Mouse (Mus musculus) stomach, embryonic 15.5 days (tissue): ENCODE measurements around the gene St3gal6. TPM values are rescaled to one million over a fixed set of nuclear protein-coding genes. Genes with fewer than 3 reads are reported as not detected.

ENCODE experiments used
- ATAC-seq: fragments of 200-750 bp; cut with Nextera tagmentation; 2 replicates; pipeline ENCODE4 v1.8.0; 2017; ENCODE audit warnings: low read depth, moderate number of reproducible peaks, moderate TSS enrichment; ENCODE audit not compliant: insufficient read depth, low FRiP score
- H3K27ac ChIP-seq: fragments of 300-500 bp; sonication (generic); 2 replicates; pipeline ENCODE4 v1.5.1; 2015; ENCODE audit warnings: mild to moderate bottlenecking, inconsistent platforms
- H3K27me3 ChIP-seq: fragments of 300-500 bp; sonication (generic); replicated peaks from 2 replicates; pipeline ENCODE4 v1.6.1; 2015; ENCODE audit warnings: inconsistent platforms
- H3K36me3 ChIP-seq: fragments of 300-500 bp; sonication (generic); 2 replicates; pipeline ENCODE4 v1.6.1; 2015; ENCODE audit warnings: inconsistent platforms
- H3K4me1 ChIP-seq: fragments of 300-500 bp; sonication (generic); 2 replicates; pipeline ENCODE4 v1.6.1; 2015; ENCODE audit warnings: inconsistent platforms
- H3K4me2 ChIP-seq: fragments of 300-500 bp; sonication (generic); 2 replicates; pipeline ENCODE4 v1.6.1; 2015; ENCODE audit warnings: mild to moderate bottlenecking, inconsistent platforms
- H3K4me3 ChIP-seq: fragments of 300-500 bp; sonication (generic); replicated peaks from 2 replicates; pipeline ENCODE4 v1.5.1; 2015; ENCODE audit warnings: inconsistent platforms
- H3K9ac ChIP-seq: fragments of 300-500 bp; sonication (generic); 2 replicates; pipeline ENCODE4 v1.6.1; 2015; ENCODE audit warnings: inconsistent platforms
- H3K9me3 ChIP-seq: fragments of 300-500 bp; sonication (generic); 2 replicates; pipeline ENCODE4 v1.6.1; 2016; ENCODE audit warnings: inconsistent platforms
- WGBS: fragments of 180-500 bp; shearing (Covaris S2); methylation state at CpG from one replicate; pipeline ENCODE4 v1.1.7; 2015; 5-methylcytosine and 5-hydroxymethylcytosine counted together
- polyA plus RNA-seq: library from polyadenylated mRNA; unstranded; fragments of >200 nt; fragmentation: Nextera tagmentation; extraction: Ambion mirVana; gene quantifications from 2 replicates; pipeline ENCODE4 v1.2.1, GENCODE M21; 2015

Gene St3gal6
- 14.6 and 15.7 TPM in 2 replicates for polyA plus RNA-seq

DNA sequence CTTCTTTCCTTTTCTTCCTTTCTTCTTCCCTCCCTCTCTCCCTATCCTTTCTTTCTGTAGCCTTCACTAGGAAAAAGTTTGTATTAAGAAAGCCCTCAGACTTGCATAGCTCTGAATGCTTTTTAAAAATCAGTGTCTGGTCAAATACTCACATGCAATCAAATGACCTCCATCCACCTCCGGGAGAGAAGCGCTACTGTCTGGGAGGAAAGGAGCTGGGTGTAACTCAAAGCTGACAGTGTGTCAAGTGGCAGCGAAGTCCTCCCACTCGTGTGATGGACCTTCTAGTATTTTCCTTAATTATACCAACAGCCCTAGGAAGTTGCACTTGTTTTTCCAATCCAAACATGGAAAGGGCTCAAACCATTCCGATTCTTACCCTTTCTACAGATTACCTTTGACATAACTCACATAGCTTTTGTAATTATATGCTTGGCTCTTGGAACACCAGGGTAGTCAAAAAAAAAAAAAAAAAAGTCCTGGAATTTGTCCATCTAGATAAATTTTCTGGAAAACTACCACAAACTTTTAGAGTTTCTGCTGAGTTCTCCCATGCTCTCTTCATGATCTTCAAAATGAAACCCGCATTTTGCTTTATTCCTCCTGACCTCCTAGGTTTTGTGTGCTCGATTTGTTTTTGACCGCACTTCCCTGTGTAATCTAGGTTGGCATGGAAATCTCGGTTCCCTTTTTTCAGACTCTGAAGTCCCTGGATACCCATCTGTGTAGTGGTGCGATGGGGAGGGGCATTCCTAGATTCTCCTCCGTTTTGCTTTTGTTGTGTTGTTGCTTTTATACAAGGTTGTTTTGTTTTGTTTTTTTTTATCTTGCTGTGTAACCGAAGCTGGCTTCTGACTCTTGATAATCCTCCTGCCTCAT, at the start of gene St3gal6:
Gene St3gal6, minus strand, starts transcription at position 272 of the 879 bp plus-strand sequence.
- no peak for ATAC-seq
- no peaks in the 10 kb centered on the region for H3K27me3 ChIP-seq
- 85% methylated on average over 12 of the region's 12 CpGs for WGBS
- peak within 1 kb of the TSS; percentile 69 for H3K27ac ChIP-seq
- no peaks in the 10 kb centered on the region; the same call in 1 of the 2 replicates for H3K4me1 ChIP-seq
- H3K9me3 ChIP-seq, result no peaks in the 10 kb centered on the region
- H3K4me2 ChIP-seq, result peak within 1 kb of the TSS; percentile 92
- peak within 1 kb of the TSS; percentile 67 for H3K4me3 ChIP-seq
- no peaks in the 10 kb centered on the region for H3K36me3 ChIP-seq
- H3K9ac ChIP-seq, result peak within 1 kb of the TSS; percentile 57

DNA sequence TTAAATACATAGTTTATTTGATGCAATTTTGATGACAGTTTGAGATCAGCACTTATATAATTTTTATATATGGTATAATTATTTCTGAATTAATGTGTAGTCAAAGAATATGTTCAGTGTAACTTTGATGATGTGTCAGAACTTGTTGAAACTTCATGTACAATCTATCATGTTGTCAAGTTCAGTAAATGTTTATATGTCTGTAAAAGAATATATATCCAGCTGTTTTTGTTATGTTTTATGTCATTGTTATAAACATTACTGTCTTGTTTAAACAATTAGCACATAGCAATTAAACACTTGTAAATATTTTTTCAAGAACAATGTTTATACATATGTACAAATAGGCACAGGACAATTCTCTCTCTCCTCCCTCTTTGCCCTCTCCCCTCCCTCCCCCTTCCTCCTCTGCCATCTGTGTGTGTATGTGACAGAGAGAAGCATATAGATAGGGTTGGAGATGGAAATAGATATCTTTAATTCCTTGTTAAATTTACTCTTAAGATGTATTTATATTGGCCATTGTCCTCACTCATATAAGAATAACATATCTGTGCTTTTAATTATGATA, 46.7 kb upstream of the St3gal6 start:
- H3K27ac ChIP-seq, result no peak overlapping the region
- H3K9ac ChIP-seq, result no peak overlapping the region
- no peaks in the 10 kb centered on the region for H3K4me1 ChIP-seq
- H3K27me3 ChIP-seq, result no peaks in the 10 kb centered on the region
- no peaks in the 10 kb centered on the region for H3K36me3 ChIP-seq
- H3K4me2 ChIP-seq, result no peak overlapping the region
- ATAC-seq, result no peak
- no peak overlapping the region for H3K4me3 ChIP-seq
- H3K9me3 ChIP-seq, result no peaks in the 10 kb centered on the region

DNA sequence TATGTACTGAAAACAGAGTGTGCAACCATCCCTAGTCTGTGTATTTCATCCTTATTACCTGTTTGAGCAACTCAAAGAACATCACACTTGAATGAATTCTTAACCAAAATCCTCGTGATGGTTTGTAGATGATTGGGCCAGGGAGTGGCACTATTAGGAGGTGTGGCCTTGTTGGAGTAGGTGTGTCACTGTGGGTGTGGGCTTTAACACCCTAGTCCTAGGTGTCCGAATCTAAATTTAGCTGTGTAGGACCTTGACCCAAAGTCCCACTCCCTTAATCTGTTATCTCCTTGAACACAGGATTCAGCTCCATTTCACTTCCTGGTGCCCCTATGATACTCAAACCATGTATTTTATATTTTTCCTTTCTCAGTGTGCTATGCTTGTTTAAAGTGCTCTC, 37.2 kb upstream of the St3gal6 start:
- Histone ChIP-seq H3K27me3 (no peaks in the 10 kb centered on the region), H3K36me3 (no peaks in the 10 kb centered on the region), H3K4me2 (no peak overlapping the region), H3K9me3 (no peaks in the 10 kb centered on the region), H3K9ac (no peak overlapping the region), H3K4me3 (no peak overlapping the region), H3K27ac (no peak overlapping the region), H3K4me1 (no peaks in the 10 kb centered on the region)
- ATAC-seq, result no peak
- 81% methylated on average over 2 of the region's 2 CpGs for WGBS

DNA sequence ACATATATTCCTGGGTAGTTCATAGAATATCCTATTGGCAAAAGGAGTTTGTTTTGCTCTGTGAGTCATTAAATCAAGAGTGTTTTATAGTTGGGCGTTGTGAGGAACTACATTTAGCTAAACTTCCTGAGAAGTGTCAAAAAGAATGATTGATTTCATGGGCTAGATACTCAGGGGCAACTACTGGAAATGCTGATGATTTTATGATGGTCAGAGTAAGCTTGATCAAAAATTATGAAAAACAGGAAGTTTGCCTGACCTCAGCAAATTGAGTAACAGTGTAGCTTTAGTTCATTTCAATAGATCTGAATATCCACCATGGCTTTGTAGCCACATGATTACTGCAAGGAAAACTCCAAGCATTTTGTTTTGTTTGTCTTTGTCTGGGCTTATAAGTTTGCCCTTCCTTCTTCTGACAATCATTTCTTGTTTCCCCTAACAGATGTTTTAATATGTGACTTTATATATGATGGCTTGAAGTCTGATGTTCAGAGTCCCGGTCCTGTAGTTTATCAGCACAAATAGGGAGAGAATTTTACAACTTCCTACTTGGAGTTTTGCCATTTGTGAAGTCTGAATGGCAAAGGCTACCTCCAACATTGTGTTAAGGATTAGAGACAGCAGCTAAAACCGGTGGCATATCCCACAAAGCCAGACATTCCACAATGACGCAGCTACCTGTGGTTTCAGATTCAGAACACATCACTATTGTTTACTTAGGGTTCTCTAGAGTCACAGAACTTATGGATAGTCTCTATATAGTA, 32.2 kb upstream of the St3gal6 start:
- no peak overlapping the region for H3K4me2 ChIP-seq
- H3K4me3 ChIP-seq, result no peak overlapping the region
- H3K4me1 ChIP-seq, result no peaks in the 10 kb centered on the region
- H3K36me3 ChIP-seq, result no peaks in the 10 kb centered on the region
- ATAC-seq, result no peak
- no peak overlapping the region for H3K9ac ChIP-seq
- no peak overlapping the region for H3K27ac ChIP-seq
- H3K27me3 ChIP-seq, result no peaks in the 10 kb centered on the region
- 44% methylated on average over 4 of the region's 4 CpGs for WGBS
- H3K9me3 ChIP-seq, result no peaks in the 10 kb centered on the region

DNA sequence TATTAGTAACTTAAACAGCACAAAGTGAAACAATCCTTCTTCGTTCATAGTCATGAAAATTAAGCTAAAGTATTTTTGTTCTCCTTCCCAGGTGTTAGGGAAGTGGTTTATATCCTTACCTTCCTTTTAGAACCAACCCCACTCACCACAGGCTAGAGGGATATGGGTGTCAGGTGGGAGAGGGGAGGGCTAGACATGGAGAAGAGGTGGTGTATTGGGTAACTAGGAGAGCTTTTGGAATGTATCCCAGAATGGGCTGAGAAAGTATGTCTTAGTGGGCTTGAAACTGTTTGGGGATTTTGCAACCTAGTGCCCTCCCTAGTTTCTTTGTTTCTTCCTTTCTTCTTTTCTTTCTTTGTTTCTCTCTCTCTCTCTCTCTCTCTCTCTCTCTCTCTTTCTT, 30.6 kb upstream of the St3gal6 start:
- 66% methylated on average over 1 of the region's 1 CpGs for WGBS
- H3K4me1 ChIP-seq, result no peaks in the 10 kb centered on the region

GRCm38 (mm10) chr16:58548042-58548441, 24.0 kb upstream of the St3gal6 start:
- H3K36me3 ChIP-seq, result no peaks in the 10 kb centered on the region
- no peaks in the 10 kb centered on the region for H3K4me1 ChIP-seq
- no peak overlapping the region for H3K27ac ChIP-seq
- no peaks in the 10 kb centered on the region for H3K27me3 ChIP-seq
- 63% methylated on average over 2 of the region's 2 CpGs for WGBS
- no peak overlapping the region for H3K4me2 ChIP-seq
- H3K9me3 ChIP-seq, result no peaks in the 10 kb centered on the region
- H3K9ac ChIP-seq, result no peak overlapping the region
- no peak overlapping the region for H3K4me3 ChIP-seq
- ATAC-seq, result no peak

More for the DNA sequence above, 30.6 kb upstream of the St3gal6 start:
- H3K36me3 ChIP-seq, result no peaks in the 10 kb centered on the region
- no peak overlapping the region for H3K4me3 ChIP-seq
- no peaks in the 10 kb centered on the region for H3K9me3 ChIP-seq
- no peak overlapping the region for H3K9ac ChIP-seq
- H3K4me2 ChIP-seq, result no peak overlapping the region
- no peaks in the 10 kb centered on the region for H3K27me3 ChIP-seq
- no peak for ATAC-seq
- no peak overlapping the region for H3K27ac ChIP-seq

GRCm38 (mm10) chr16:58546128-58546527, 22.1 kb upstream of the St3gal6 start:
- Histone ChIP-seq H3K27me3 (no peaks in the 10 kb centered on the region), H3K4me1 (no peaks in the 10 kb centered on the region), H3K36me3 (no peaks in the 10 kb centered on the region), H3K4me3 (no peak overlapping the region), H3K4me2 (no peak overlapping the region), H3K9me3 (no peaks in the 10 kb centered on the region), H3K9ac (no peak overlapping the region), H3K27ac (no peak overlapping the region)
- ATAC-seq, result no peak
- 45% methylated on average over 1 of the region's 1 CpGs for WGBS

DNA sequence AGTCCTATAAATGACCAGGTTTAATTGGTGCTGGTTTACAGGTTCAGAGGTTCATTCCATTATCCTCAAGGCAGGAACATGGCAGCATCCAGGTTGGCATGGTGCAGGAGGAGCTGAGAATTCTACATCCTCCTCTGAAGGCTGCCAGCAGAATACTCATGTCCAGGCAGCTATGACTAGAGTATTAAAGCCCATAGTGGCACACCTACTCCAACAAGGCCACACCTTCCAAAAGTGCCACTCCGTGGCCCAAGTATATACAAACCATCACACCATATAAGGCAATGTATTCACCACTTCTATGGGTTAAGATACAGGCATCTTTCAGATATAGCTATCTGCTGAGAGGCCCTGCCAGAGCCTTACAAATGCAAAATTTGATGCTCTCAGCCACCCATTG, 15.4 kb upstream of the St3gal6 start:
- Histone ChIP-seq H3K4me3 (no peak overlapping the region), H3K27ac (no peak overlapping the region), H3K4me2 (no peak overlapping the region), H3K27me3 (no peaks in the 10 kb centered on the region), H3K36me3 (no peaks in the 10 kb centered on the region), H3K9ac (no peak overlapping the region), H3K9me3 (no peaks in the 10 kb centered on the region), H3K4me1 (no peaks in the 10 kb centered on the region)
- 63% methylated on average over 1 of the region's 1 CpGs for WGBS
- ATAC-seq, result no peak

GRCm38 (mm10) chr16:58539011-58539410, 15.0 kb upstream of the St3gal6 start:
- no peak overlapping the region for H3K9ac ChIP-seq
- no peaks in the 10 kb centered on the region for H3K36me3 ChIP-seq
- no peak overlapping the region for H3K4me2 ChIP-seq
- no peaks in the 10 kb centered on the region for H3K4me1 ChIP-seq
- no peaks in the 10 kb centered on the region for H3K9me3 ChIP-seq
- H3K4me3 ChIP-seq, result no peak overlapping the region
- 30% methylated on average over 2 of the region's 2 CpGs for WGBS
- H3K27ac ChIP-seq, result no peak overlapping the region
- ATAC-seq, result no peak; the same call in 1 of the 2 replicates
- H3K27me3 ChIP-seq, result no peaks in the 10 kb centered on the region

DNA sequence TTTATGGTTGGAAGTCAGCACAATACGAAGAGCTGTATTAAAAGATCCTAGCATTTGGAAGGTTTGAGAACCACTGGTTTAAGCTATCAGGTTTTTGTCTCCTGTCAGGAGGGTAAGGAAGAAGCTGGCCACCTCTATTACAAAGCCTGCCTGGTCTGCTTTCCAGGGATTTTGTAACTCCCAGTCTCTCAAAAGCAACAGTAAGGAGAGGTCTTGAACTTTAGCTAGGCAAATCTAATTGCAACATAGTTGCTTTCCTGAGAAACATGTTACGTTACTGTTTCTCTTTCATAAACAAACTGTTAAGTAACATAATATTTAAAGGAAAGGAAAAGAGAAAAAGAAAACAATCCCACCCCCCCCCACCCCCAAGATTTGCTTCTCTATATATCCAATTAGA, 12.0 kb upstream of the St3gal6 start:
- H3K4me3 ChIP-seq, result no peak overlapping the region
- H3K36me3 ChIP-seq, result no peaks in the 10 kb centered on the region
- WGBS, result 71% methylated on average over 2 of the region's 2 CpGs
- no peak overlapping the region for H3K4me2 ChIP-seq
- no peaks in the 10 kb centered on the region for H3K9me3 ChIP-seq
- ATAC-seq, result no peak
- no peaks in the 10 kb centered on the region for H3K27me3 ChIP-seq
- H3K9ac ChIP-seq, result no peak overlapping the region
- no peak overlapping the region for H3K27ac ChIP-seq
- H3K4me1 ChIP-seq, result no peaks in the 10 kb centered on the region

DNA sequence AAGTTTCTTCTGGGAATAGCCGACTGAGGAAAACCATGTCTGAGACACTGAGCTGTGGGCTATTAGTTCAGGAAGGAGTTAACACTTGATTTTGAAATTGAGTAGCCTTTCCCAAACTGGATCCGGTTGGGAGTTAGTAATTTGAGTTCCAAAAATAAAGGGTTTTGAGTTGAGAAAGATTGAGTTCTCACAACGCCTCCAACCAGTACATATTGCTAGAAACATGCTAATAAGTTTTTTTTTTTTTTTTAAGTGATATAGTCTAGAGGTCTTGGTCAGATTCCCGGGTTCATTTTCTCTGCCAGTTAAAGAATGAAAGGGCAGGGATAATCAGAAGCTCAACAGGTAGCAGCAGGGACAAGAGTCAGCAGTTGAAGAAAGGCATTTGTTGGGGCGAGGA, 11.2 kb upstream of the St3gal6 start:
- Histone ChIP-seq H3K36me3 (no peaks in the 10 kb centered on the region), H3K4me3 (no peak overlapping the region), H3K4me2 (no peak overlapping the region), H3K27me3 (no peaks in the 10 kb centered on the region), H3K9me3 (no peaks in the 10 kb centered on the region), H3K9ac (no peak overlapping the region), H3K4me1 (no peaks in the 10 kb centered on the region), H3K27ac (no peak overlapping the region)
- no peak for ATAC-seq
- WGBS, result 70% methylated on average over 5 of the region's 5 CpGs
